Mouse (Mus musculus): ENCODE data around the gene Ptpra.
"Not testable (repeated sequence)": the region's sequence is repeated elsewhere in the genome, so short reads cannot be mapped to it uniquely, and the experiment has no call there.

Ptpra gene

GRCm38 (mm10) chr2:130482700-130483099 lies 32.6 kb downstream of the Ptpra start:
- in situ Hi-C loops (cut with MboI, MseI), result no loop called here

- in situ Hi-C loops (cut with MboI, MseI), result no loop called here
Observed at GRCm38 (mm10) chr2:130484206-130484605, 34.1 kb downstream of the Ptpra start.

- in situ Hi-C loops (cut with MboI, MseI), result no loop called here
Observed at GRCm38 (mm10) chr2:130488002-130488401, 37.9 kb downstream of the Ptpra start.

DNA sequence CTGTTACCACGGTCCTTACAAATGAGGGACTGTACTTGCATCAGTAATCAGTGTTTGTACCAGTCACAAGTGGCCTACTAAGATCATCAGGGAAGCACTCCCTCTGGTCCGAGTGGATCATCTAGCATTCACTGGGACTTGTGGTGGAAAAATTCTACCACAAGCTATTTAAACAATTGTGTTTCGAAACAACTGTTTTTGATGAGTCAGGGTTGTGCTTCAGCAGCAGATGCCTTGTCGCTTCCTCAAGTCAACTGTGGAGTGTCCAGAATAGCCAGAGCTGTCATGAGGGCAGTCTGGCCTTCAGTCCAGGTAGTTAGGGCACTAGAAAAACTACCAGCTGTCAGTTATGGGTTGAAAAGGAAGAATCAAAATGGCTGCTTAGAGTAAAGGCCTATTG lies 38.5 kb downstream of the Ptpra start:
- in situ Hi-C loops (cut with MboI, MseI), result no loop called here

DNA sequence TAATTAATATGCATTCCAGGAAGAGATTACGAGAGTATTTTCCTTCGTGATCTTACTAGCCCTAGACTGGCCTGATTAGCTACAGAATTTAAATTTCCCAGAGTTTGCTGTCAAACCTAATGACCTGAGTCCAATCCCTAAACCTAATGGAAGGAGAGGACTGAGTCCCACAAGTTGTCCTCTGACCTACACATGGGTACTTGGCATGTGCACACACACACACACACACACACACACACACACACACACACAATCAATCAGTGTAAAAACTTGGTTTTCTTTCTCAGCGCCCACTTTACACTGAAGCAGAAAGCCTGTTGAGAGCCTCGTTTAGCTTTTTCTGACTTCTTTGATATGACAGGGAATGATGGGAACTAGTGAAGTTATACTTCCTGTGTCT lies 41.1 kb downstream of the Ptpra start:
- in situ Hi-C loops (cut with MboI, MseI), result no loop called here

DNA sequence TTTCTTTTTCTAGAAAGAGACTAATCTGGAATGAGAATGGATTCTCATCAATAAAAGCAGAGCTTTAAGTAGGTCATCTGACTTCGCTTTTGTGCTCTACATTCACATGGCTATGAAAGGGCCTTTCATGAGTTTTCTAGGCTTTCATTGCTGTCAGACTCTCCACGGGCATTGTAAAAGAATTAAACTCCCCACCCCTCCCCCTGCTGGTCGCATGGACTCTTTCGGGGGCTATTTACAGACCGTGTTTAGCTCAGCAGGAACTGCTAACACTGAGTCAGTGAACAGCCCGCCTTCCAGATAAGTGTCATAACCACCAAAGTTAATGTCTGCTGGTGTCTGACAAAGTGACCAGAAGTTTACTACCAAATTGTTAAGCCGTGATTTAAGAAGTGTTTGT lies 41.5 kb downstream of the Ptpra start:
- in situ Hi-C loops (cut with MboI, MseI), result no loop called here

DNA sequence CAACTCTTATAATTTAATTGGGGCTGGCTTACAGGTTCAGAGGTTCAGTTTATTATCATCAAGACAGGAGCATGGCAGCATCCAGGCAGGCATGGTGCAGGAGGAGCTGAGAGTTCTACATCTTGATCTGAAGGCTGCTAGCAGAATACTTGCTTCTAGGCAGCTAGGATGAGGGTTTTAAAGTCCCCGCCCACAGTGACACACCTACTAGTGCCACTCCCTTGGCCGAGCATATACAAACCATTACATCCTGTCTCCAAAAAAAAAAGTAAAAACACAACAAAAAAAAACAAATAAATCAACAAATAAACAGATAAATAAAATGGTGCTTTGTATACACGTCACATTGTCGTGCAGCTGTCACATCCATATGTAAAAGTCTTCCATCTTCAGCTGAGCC lies 45.0 kb downstream of the Ptpra start:
- in situ Hi-C loops (cut with MboI, MseI), result not testable (repeated sequence)

- in situ Hi-C loops (cut with MboI, MseI), result no loop called here
Observed at GRCm38 (mm10) chr2:130496037-130496436, 46.0 kb downstream of the Ptpra start.

DNA sequence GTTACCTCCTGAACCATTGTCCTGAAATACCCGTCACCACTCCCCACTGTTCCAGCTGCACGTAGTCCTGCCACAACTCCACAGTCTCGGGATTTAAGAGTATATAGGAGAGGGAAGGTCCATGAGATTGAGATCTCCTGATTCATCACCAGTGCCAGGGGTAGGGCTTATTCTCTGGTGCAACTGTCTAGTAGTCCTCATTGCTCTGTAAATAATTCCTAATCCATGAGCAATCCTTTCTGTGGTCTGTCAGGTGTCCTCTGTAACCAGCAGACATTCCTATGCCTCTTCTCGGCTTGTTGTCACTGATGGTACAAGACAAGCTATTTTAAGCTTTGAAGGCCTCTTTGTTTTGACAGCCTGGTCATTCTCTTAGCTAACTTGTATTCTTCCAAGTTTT lies 46.9 kb downstream of the Ptpra start:
- in situ Hi-C loops (cut with MboI, MseI), result no loop called here

DNA sequence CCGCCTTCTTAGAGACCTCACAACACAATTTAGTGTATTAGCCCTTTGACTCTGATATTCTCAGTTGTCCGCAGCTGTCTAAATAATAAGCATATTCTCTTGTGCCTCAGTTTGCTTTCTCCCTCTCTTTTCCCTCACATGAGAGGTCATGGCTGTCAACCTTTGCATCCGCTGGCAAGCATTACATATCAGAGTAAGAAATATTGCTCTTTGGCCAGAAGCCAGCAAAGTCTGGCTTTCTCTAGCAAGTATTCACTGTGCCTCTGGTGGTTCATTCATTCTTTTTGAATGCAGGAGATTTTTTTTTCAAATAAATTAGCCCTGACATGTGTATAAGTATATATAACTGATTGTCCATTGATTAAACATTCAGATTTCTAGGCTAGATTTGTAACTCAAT lies 49.5 kb downstream of the Ptpra start:
- in situ Hi-C loops (cut with MboI, MseI), result no loop called here

DNA sequence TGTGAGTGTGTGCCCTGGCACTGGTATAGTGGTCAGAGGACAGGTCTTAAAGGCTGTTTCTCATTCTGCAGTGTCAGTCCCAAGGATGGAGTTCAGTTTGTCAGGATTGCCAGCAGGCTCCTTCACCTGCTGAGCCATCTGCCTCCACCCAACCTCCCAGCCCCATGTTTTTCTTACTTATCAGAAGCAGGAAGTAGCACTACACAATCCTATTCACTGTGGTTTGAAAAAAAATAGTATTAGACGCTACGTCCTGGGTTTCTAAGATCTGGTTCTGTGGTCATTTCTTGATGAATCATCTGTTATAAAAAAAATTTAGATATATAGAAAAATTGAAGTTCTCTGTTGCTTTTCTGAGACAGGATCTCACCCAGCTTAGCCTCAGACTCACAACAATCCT lies 51.5 kb downstream of the Ptpra start:
- in situ Hi-C loops (cut with MboI, MseI), result no loop called here

DNA sequence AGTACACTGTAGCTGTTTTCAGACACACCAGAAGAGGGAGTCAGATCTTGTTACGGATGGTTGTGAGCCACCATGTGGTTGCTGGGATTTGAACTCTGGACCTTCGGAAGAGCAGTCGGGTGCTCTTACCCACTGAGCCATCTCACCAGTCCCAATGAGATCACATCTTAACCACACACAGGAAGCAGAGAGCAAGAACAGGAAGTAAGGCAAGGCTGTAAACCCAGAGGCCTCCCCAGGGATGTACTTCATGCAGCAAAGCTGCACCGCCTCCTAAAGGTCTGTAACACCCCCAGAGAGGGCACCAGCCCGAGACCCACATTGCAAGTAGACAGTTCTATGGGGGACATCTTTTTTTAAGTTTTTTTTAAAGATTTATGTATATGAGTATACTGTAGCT lies 61.5 kb downstream of the Ptpra start:
- in situ Hi-C loops (cut with MboI, MseI), result not testable (repeated sequence)

DNA sequence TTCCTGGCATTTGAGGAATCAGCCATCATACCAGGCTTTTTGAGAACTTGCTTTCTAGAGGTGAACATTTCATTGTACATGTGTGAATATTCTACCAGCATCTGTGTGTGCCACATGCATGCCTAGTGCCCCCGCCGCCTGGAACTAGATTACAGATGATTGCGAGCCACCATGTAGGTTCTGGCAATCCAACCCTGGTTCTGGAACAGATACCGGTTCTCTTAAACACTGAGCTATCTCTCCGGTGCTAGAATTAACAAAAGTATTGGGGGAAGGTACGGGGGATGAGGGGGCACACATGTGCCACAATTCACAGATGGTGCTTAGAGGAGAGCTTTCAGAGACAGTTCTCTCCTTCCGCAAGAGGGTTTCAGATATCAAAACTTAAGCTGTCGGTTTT lies 63.8 kb downstream of the Ptpra start:
- in situ Hi-C loops (cut with MboI, MseI), result no loop called here

GRCm38 (mm10) chr2:130515791-130516190 lies 65.7 kb downstream of the Ptpra start:
- in situ Hi-C loops (cut with MboI, MseI), result no loop called here

DNA sequence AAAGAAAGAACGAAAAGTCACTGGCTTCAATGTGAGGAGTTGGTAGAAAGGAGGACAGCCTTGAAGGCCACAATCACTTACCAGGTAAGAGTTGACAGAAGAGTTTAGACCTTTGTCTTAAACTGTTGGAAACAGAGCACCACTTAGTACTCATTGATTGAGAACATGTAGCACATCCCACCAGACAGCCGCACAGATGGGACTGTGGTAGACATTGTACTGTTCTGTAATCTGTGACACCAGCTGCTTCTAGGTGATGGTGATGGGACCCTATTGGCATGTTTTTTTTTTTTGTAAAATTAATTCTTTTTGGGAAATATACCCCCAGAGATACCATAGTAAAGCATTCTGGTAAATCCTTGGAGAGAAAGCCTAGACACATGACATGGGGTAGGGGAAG lies 71.8 kb downstream of the Ptpra start:
- in situ Hi-C loops (cut with MboI, MseI), result no loop called here

DNA sequence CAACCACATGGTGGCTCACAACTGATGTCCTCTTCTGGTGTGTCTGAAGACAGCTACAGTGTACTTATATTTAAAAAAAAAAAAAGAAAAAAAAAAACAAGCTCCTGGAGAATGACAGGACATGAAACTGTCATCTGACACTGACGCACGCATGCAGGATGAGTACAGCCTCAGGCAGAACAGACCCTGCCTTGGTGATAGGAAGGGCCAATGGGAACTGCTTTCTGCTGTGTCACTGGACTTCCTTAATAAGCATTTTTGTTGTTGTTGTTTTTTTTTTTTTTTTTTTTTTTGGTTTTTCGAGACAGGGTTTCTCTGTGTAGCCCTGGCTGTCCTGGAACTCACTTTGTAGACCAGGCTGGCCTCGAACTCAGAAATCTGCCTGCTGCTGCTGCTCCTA lies 75.4 kb downstream of the Ptpra start:
- in situ Hi-C loops (cut with MboI, MseI), result not testable (repeated sequence)

- in situ Hi-C loops (cut with MboI, MseI), result no loop called here
Observed at GRCm38 (mm10) chr2:130528457-130528856, 78.4 kb downstream of the Ptpra start.

- in situ Hi-C loops (cut with MboI, MseI), result no loop called here
Observed at GRCm38 (mm10) chr2:130529290-130529689, 79.2 kb downstream of the Ptpra start.

GRCm38 (mm10) chr2:130529925-130530324 lies 79.8 kb downstream of the Ptpra start:
- in situ Hi-C loops (cut with MboI, MseI), result loop anchor here in 1 of 2 experiments (5.0 kb wide), 1 partner anchor 78 kb away; the partner anchor contains the start of gene Ptpra

DNA sequence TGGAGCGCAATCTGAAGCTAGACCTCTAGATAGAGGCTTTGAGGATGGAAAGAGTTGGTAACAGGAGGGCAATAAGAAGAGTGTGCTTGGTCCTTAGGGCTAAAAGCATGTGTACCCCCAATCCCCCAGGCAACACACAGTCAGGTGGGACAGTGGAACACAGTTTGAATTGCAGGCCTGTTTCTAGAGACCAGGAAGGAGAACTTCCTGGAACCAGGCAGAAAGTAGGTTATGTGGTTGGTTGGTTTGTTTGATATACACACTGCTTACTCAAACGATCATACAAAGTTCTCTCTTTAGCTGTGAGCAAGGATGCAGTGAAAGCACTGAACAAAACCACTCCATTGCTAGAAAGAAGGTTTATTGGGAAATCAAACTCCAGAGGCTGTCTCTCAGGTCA lies 82.1 kb downstream of the Ptpra start:
- in situ Hi-C loops (cut with MboI, MseI), result loop anchor here in 1 of 2 experiments (5.0 kb wide), 1 partner anchor 80 kb away; the partner anchor contains the start of gene Ptpra

GRCm38 (mm10) chr2:130535017-130535416 lies 84.9 kb downstream of the Ptpra start:
- in situ Hi-C loops (cut with MboI, MseI), result no loop called here

- in situ Hi-C loops (cut with MboI, MseI), result no loop called here
Observed at GRCm38 (mm10) chr2:130536890-130537289, 86.8 kb downstream of the Ptpra start.

GRCm38 (mm10) chr2:130538876-130539546 lies 88.9 kb downstream of the Ptpra start:
- in situ Hi-C loops (cut with MboI, MseI), result no loop called here

DNA sequence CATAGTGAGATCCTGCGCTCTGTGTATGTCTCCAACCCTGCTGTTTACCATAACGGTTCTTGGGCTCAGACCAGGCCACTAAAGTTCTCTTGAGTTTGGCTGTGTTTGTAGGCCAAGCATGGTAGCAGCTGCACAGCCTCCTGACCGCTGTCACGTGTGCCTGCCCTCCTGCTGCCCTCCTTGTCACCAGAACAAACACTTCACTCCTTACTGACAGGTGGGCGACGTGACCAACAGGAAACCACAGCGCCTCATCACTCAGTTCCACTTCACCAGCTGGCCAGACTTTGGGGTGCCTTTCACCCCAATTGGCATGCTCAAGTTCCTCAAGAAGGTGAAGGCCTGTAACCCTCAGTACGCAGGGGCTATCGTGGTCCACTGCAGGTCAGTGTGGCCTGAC lies 90.2 kb downstream of the Ptpra start:
- in situ Hi-C loops (cut with MboI, MseI), result no loop called here
